In genomic region chr15:80266281-80266680, GRCm38 (mm10) we compare ENCODE assay signal across 8 mouse cellular contexts. TPM values are rescaled to one million over a fixed set of nuclear protein-coding genes. Genes with fewer than 3 reads are reported as not detected.
DNase-seq lines count a peak whose midpoint lies in the region; ATAC-seq and TF ChIP-seq lines count a peak whose summit lies in the region.

No protein-coding gene starts in this region.

- peak; percentile 56 to 77 for DNase-seq in urinary bladder, postnatal 36 days (ENCODE audit: low spot score in 2 of 2)
- DNase-seq in urinary bladder, postnatal 4 days (ENCODE audit: low spot score in 2 of 2), result no peak
- peak; percentile 83 for DNase-seq in cerebellum, adult 11-12 months
- peak; percentile 81 for DNase-seq in forelimb bud, embryonic 11.5 days (ENCODE audit: low read depth, low spot score)
- DNase-seq in hindbrain, postnatal 0 days (ENCODE audit: low spot score), result peak; percentile 93
- DNase-seq in limb, embryonic 14.5 days (ENCODE audit: low spot score), result peak; percentile 91
- peak; percentile 59 for DNase-seq in neural tube, embryonic 10.5 days (ENCODE audit: extremely low spot score, low spot score)
- peak; percentile 68 for DNase-seq in thymus, postnatal 0 days (ENCODE audit: low spot score)

- TF ChIP-seq POLR2A in limb, embryonic 14.5 days (IDR thresholded peaks at IDR 0.05; ENCODE audit: borderline replicate concordance, extremely low read depth, insufficient read depth, insufficient read length), result no peak

- H3K4me2 ChIP-seq in hindbrain, postnatal 0 days (ENCODE audit: low read depth, low read length), result no peak overlapping the region
- no peak overlapping the region for H3K4me2 ChIP-seq in limb, embryonic 14.5 days (replicated peaks; ENCODE audit: low read depth, low read length, severe bottlenecking)

- WGBS in hindbrain, postnatal 0 days, result 0% methylated on average over 2 of the region's 2 CpGs
- 0% methylated on average over 2 of the region's 2 CpGs for WGBS in limb, embryonic 14.5 days

- no peaks in the 10 kb centered on the region for H3K9me3 ChIP-seq in hindbrain, postnatal 0 days (ENCODE audit: low read length)
- H3K9me3 ChIP-seq in limb, embryonic 14.5 days (ENCODE audit: control insufficient read depth, low read length), result no peaks in the 10 kb centered on the region

- ATAC-seq in hindbrain, postnatal 0 days, result peak; percentile 50; the same call in 1 of the 2 replicates
- no peak for ATAC-seq in limb, embryonic 14.5 days (ENCODE audit: low FRiP score, low read depth)

- no peak overlapping the region for H3K27ac ChIP-seq in hindbrain, postnatal 0 days
- no peak overlapping the region for H3K27ac ChIP-seq in limb, embryonic 14.5 days (replicated peaks; ENCODE audit: low read depth, low read length)

- H3K9ac ChIP-seq in hindbrain, postnatal 0 days (replicated peaks; ENCODE audit: low read length), result no peak overlapping the region
- H3K9ac ChIP-seq in limb, embryonic 14.5 days (ENCODE audit: low read depth, low read length, severe bottlenecking), result no peak overlapping the region

- H3K4me1 ChIP-seq in hindbrain, postnatal 0 days (ENCODE audit: insufficient read depth, low read length), result peaks cover 7% of the 10 kb centered on the region
- H3K4me1 ChIP-seq in limb, embryonic 14.5 days (ENCODE audit: control insufficient read depth, insufficient read depth, low read length), result peaks cover 9% of the 10 kb centered on the region

- TF ChIP-seq CTCF in hindbrain, postnatal 0 days (IDR thresholded peaks at IDR 0.05; ENCODE audit: low read depth), result peak; percentile 97

- H3K27me3 ChIP-seq in hindbrain, postnatal 0 days (ENCODE audit: insufficient read depth, low read length), result no peaks in the 10 kb centered on the region
- no peaks in the 10 kb centered on the region for H3K27me3 ChIP-seq in limb, embryonic 14.5 days (ENCODE audit: control insufficient read depth, insufficient read depth, low read length)

- H3K4me3 ChIP-seq in hindbrain, postnatal 0 days (ENCODE audit: low read length), result no peak overlapping the region
- H3K4me3 ChIP-seq in limb, embryonic 14.5 days (replicated peaks; ENCODE audit: low read length), result no peak overlapping the region

- no peaks in the 10 kb centered on the region for H3K36me3 ChIP-seq in hindbrain, postnatal 0 days (ENCODE audit: insufficient read depth, low read length)
- H3K36me3 ChIP-seq in limb, embryonic 14.5 days (ENCODE audit: control insufficient read depth, insufficient read depth, low read length), result no peaks in the 10 kb centered on the region; the same call in 1 of the 2 replicates

RNA-seq across cellular contexts. Expression of gene Rps19bp1, which starts 2.2 kb away (rescaled TPM):
- 29.0 and 51.6 TPM in 2 replicates for total RNA-seq in hindbrain, postnatal 0 days (2014; rRNA removed)
- polyA plus RNA-seq in hindbrain, postnatal 0 days (2015; fragmentation: Nextera tagmentation; extraction: Ambion mirVana), result 78.4 and 81.3 TPM in 2 replicates
- polyA plus RNA-seq in limb, embryonic 14.5 days (2012; rRNA removed), result 38.4 and 44.2 TPM in 2 replicates
- polyA plus RNA-seq in limb, embryonic 14.5 days (2014; fragmentation: Nextera tagmentation; extraction: Ambion mirVana), result 61.1 and 66.0 TPM in 2 replicates
- polyA plus RNA-seq in thymus, postnatal 0 days (2015; fragmentation: Nextera tagmentation; extraction: Ambion mirVana), result 56.7 and 58.4 TPM in 2 replicates

RNA-seq across cellular contexts. Expression of gene Atf4, which starts 11.3 kb away (rescaled TPM):
- total RNA-seq in hindbrain, postnatal 0 days (2014; rRNA removed), result 140 and 157 TPM in 2 replicates
- polyA plus RNA-seq in hindbrain, postnatal 0 days (2015; fragmentation: Nextera tagmentation; extraction: Ambion mirVana), result 104 and 109 TPM in 2 replicates
- 319 and 398 TPM in 2 replicates for polyA plus RNA-seq in limb, embryonic 14.5 days (2012; rRNA removed)
- 124 and 141 TPM in 2 replicates for polyA plus RNA-seq in limb, embryonic 14.5 days (2014; fragmentation: Nextera tagmentation; extraction: Ambion mirVana)
- 103 and 106 TPM in 2 replicates for polyA plus RNA-seq in thymus, postnatal 0 days (2015; fragmentation: Nextera tagmentation; extraction: Ambion mirVana)

RNA-seq across cellular contexts. Expression of gene Cacna1i, which starts 20.8 kb away (rescaled TPM):
- total RNA-seq in hindbrain, postnatal 0 days (2014; rRNA removed), result 10.8 and 14.0 TPM in 2 replicates
- 0.47 and 0.50 TPM in 2 replicates for polyA plus RNA-seq in hindbrain, postnatal 0 days (2015; fragmentation: Nextera tagmentation; extraction: Ambion mirVana)
- 0.12 and 0.34 TPM in 2 replicates for polyA plus RNA-seq in limb, embryonic 14.5 days (2012; rRNA removed)
- 0.03 TPM in 1 of 2 replicates, not detected in the other for polyA plus RNA-seq in limb, embryonic 14.5 days (2014; fragmentation: Nextera tagmentation; extraction: Ambion mirVana)
- polyA plus RNA-seq in thymus, postnatal 0 days (2015; fragmentation: Nextera tagmentation; extraction: Ambion mirVana), result 0.01 and 0.03 TPM in 2 replicates

RNA-seq across cellular contexts. Expression of gene AC140267.1, which starts 30.6 kb away (rescaled TPM):
- not detected in 2 replicates for total RNA-seq in hindbrain, postnatal 0 days (2014; rRNA removed)
- not detected in 2 replicates for polyA plus RNA-seq in hindbrain, postnatal 0 days (2015; fragmentation: Nextera tagmentation; extraction: Ambion mirVana)
- not detected in 2 replicates for polyA plus RNA-seq in limb, embryonic 14.5 days (2012; rRNA removed)
- polyA plus RNA-seq in limb, embryonic 14.5 days (2014; fragmentation: Nextera tagmentation; extraction: Ambion mirVana), result not detected in 2 replicates
- polyA plus RNA-seq in thymus, postnatal 0 days (2015; fragmentation: Nextera tagmentation; extraction: Ambion mirVana), result not detected in 2 replicates

RNA-seq across cellular contexts. Expression of gene Mief1, which starts 32.5 kb away (rescaled TPM):
- 46.3 and 51.1 TPM in 2 replicates for total RNA-seq in hindbrain, postnatal 0 days (2014; rRNA removed)
- polyA plus RNA-seq in hindbrain, postnatal 0 days (2015; fragmentation: Nextera tagmentation; extraction: Ambion mirVana), result 20.3 and 22.0 TPM in 2 replicates
- 13.3 and 14.0 TPM in 2 replicates for polyA plus RNA-seq in limb, embryonic 14.5 days (2012; rRNA removed)
- polyA plus RNA-seq in limb, embryonic 14.5 days (2014; fragmentation: Nextera tagmentation; extraction: Ambion mirVana), result 29.9 and 32.7 TPM in 2 replicates
- polyA plus RNA-seq in thymus, postnatal 0 days (2015; fragmentation: Nextera tagmentation; extraction: Ambion mirVana), result 25.3 and 27.7 TPM in 2 replicates

Comparison
In these comparisons a context has a peak if more than half of its experiments do, and no peak if none do; other contexts are left out.
1. DNase-seq: peak in urinary bladder, postnatal 36 days (2 of 2), cerebellum, adult 11-12 months (single experiment), forelimb bud, embryonic 11.5 days (single experiment), hindbrain, postnatal 0 days (single experiment), limb, embryonic 14.5 days (single experiment), neural tube, embryonic 10.5 days (single experiment) and thymus, postnatal 0 days (single experiment); none in urinary bladder, postnatal 4 days (0 of 2).